Mouse (Mus musculus) forebrain, embryonic 11.5 days (tissue): Measurements from ENCODE around the gene Nmral1. TPM values are rescaled to one million over a fixed set of nuclear protein-coding genes. Genes with fewer than 3 reads are reported as not detected.
A peak's percentile ranks its signal among the peaks of the same experiment; 100 is the strongest.
"Not testable (repeated sequence)": the region's sequence is repeated elsewhere in the genome, so short reads cannot be mapped to it uniquely, and the experiment has no call there.

ENCODE experiments used
- ATAC-seq: fragments of 200-750 bp; cut with Nextera tagmentation; replicated peaks from 2 replicates; pipeline ENCODE4 v1.8.0; 2017; ENCODE audit warnings: moderate TSS enrichment; ENCODE audit not compliant: low FRiP score
- DNase-seq: peaks from one replicate; pipeline ENCODE4 v3.0.0-alpha.2; 2017; ENCODE audit warnings: low spot score
- H3K27ac ChIP-seq: fragments of 300-500 bp; sonication (generic); 2 replicates; pipeline ENCODE4 v1.5.1; 2014; ENCODE audit warnings: low read depth, low read length
- H3K27me3 ChIP-seq: fragments of 300-500 bp; sonication (generic); 2 replicates; pipeline ENCODE4 v1.6.1; 2014; ENCODE audit warnings: mild to moderate bottlenecking, low read length, mixed read lengths; ENCODE audit not compliant: control insufficient read depth, insufficient read depth
- H3K36me3 ChIP-seq: fragments of 300-500 bp; sonication (generic); 2 replicates; pipeline ENCODE4 v1.6.1; 2014; ENCODE audit warnings: mild to moderate bottlenecking, low read length, moderate library complexity, mixed read lengths; ENCODE audit not compliant: control insufficient read depth, insufficient read depth
- H3K4me1 ChIP-seq: fragments of 300-500 bp; sonication (generic); replicated peaks from 2 replicates; pipeline ENCODE4 v1.6.1; 2014; ENCODE audit warnings: low read length, mixed read lengths; ENCODE audit not compliant: control insufficient read depth, insufficient read depth
- H3K4me2 ChIP-seq: fragments of 300-500 bp; sonication (generic); 2 replicates; pipeline ENCODE4 v1.6.1; 2014; ENCODE audit warnings: low read depth, mild to moderate bottlenecking, low read length, moderate library complexity, mixed read lengths; ENCODE audit not compliant: severe bottlenecking
- H3K4me3 ChIP-seq: fragments of 300-500 bp; sonication (generic); 2 replicates; pipeline ENCODE4 v1.5.1; 2014; ENCODE audit warnings: low read depth, low read length
- H3K9ac ChIP-seq: fragments of 300-500 bp; sonication (generic); 2 replicates; pipeline ENCODE4 v1.6.1; 2014; ENCODE audit warnings: low read length
- H3K9me3 ChIP-seq: fragments of 300-500 bp; sonication (generic); 2 replicates; pipeline ENCODE4 v1.6.1; 2016; ENCODE audit warnings: low read length, mixed read lengths; ENCODE audit not compliant: control insufficient read depth
- WGBS: fragments of 180-500 bp; shearing (Covaris S2); extraction: QIAGEN DNeasy Blood & Tissue Kit; methylation state at CpG from one replicate; pipeline ENCODE4 v1.1.7; 2014; 5-methylcytosine and 5-hydroxymethylcytosine counted together
- polyA plus RNA-seq: library from polyadenylated mRNA; unstranded; fragments of >200 nt; fragmentation: Nextera tagmentation; extraction: Ambion mirVana; gene quantifications from 2 replicates; pipeline ENCODE4 v1.2.1, GENCODE M21; 2014

Nmral1 gene
- polyA plus RNA-seq: 212 and 220 TPM in 2 replicates

GRCm38 (mm10) chr16:4718753-4719518 is at the start of gene Nmral1:
TSS of gene Nmral1 (minus strand) at chr16:4719356.
- no peaks in the 10 kb centered on the region; the same call in 1 of the 2 replicates for H3K4me1 ChIP-seq
- peak within 1 kb of the TSS; percentile 81 for H3K27ac ChIP-seq
- WGBS: 15% methylated on average over 33 of the region's 33 CpGs
- peak within 1 kb of the TSS; percentile 85 for H3K9ac ChIP-seq
- DNase-seq: peak; percentile 87
- H3K4me2 ChIP-seq: peak within 1 kb of the TSS; percentile 60
- H3K9me3 ChIP-seq: no peaks in the 10 kb centered on the region
- H3K4me3 ChIP-seq: peak within 1 kb of the TSS; percentile 51
- peaks cover 14% of the 10 kb centered on the region; the same call in 1 of the 2 replicates for H3K36me3 ChIP-seq
- no peaks in the 10 kb centered on the region for H3K27me3 ChIP-seq
- peak; percentile 90 for ATAC-seq

- Histone ChIP-seq H3K27me3 (no peaks in the 10 kb centered on the region), H3K36me3 (peaks cover 33% of the 10 kb centered on the region), H3K4me1 (no peaks in the 10 kb centered on the region), H3K4me2 (no peak overlapping the region), H3K4me3 (no peak overlapping the region), H3K9me3 (no peaks in the 10 kb centered on the region), H3K27ac (no peak overlapping the region), H3K9ac (no peak overlapping the region)
- 97% methylated on average over 5 of the region's 5 CpGs for WGBS
- DNase-seq: no peak
- ATAC-seq: no peak
Measured at GRCm38 (mm10) chr16:4768719-4769118, 49.6 kb upstream of the Nmral1 start.

- no peak overlapping the region for H3K4me3 ChIP-seq
- no peak overlapping the region for H3K27ac ChIP-seq
- H3K9ac ChIP-seq: no peak overlapping the region
- peaks cover 33% of the 10 kb centered on the region for H3K36me3 ChIP-seq
- DNase-seq: no peak
- no peaks in the 10 kb centered on the region for H3K27me3 ChIP-seq
- H3K9me3 ChIP-seq: no peaks in the 10 kb centered on the region
- no peak for ATAC-seq
- WGBS: 85% methylated on average over 6 of the region's 6 CpGs
- no peak overlapping the region for H3K4me2 ChIP-seq
- H3K4me1 ChIP-seq: no peaks in the 10 kb centered on the region
Measured at GRCm38 (mm10) chr16:4767012-4767790, 48.0 kb upstream of the Nmral1 start.

GRCm38 (mm10) chr16:4765852-4766251 is 46.7 kb upstream of the Nmral1 start:
- Histone ChIP-seq H3K9ac (no peak overlapping the region), H3K27ac (no peak overlapping the region), H3K27me3 (no peaks in the 10 kb centered on the region), H3K36me3 (peaks cover 33% of the 10 kb centered on the region), H3K4me3 (no peak overlapping the region), H3K4me2 (no peak overlapping the region), H3K9me3 (no peaks in the 10 kb centered on the region), H3K4me1 (no peaks in the 10 kb centered on the region)
- no peak for DNase-seq
- no peak for ATAC-seq
- WGBS: 87% methylated on average over 2 of the region's 2 CpGs

GRCm38 (mm10) chr16:4763276-4763675 is 44.1 kb upstream of the Nmral1 start:
- peaks cover 22% of the 10 kb centered on the region for H3K36me3 ChIP-seq
- DNase-seq: no peak
- H3K27me3 ChIP-seq: no peaks in the 10 kb centered on the region
- H3K9ac ChIP-seq: no peak overlapping the region
- 57% methylated on average over 2 of the region's 2 CpGs for WGBS
- H3K9me3 ChIP-seq: no peaks in the 10 kb centered on the region
- no peak overlapping the region for H3K4me2 ChIP-seq
- ATAC-seq: no peak
- H3K4me1 ChIP-seq: no peaks in the 10 kb centered on the region
- no peak overlapping the region for H3K4me3 ChIP-seq
- H3K27ac ChIP-seq: no peak overlapping the region

- peaks cover 19% of the 10 kb centered on the region for H3K36me3 ChIP-seq
- no peak overlapping the region for H3K9ac ChIP-seq
- ATAC-seq: no peak
- 95% methylated on average over 4 of the region's 4 CpGs for WGBS
- DNase-seq: no peak
- no peak overlapping the region for H3K4me2 ChIP-seq
- H3K27ac ChIP-seq: no peak overlapping the region
- H3K4me1 ChIP-seq: no peaks in the 10 kb centered on the region
- no peaks in the 10 kb centered on the region for H3K9me3 ChIP-seq
- no peaks in the 10 kb centered on the region for H3K27me3 ChIP-seq
- H3K4me3 ChIP-seq: no peak overlapping the region
Measured at GRCm38 (mm10) chr16:4762437-4762836, 43.3 kb upstream of the Nmral1 start.

GRCm38 (mm10) chr16:4756660-4757335 is 37.6 kb upstream of the Nmral1 start:
- H3K27me3 ChIP-seq, H3K9me3 ChIP-seq, H3K27ac ChIP-seq, H3K36me3 ChIP-seq, DNase-seq, H3K4me1 ChIP-seq: not testable (repeated sequence)
- H3K4me2 ChIP-seq: peak overlapping the region; percentile 40
- ATAC-seq: peak; percentile 80
- peak overlapping the region; percentile 55 for H3K9ac ChIP-seq
- WGBS: 4% methylated on average over 18 of the region's 42 CpGs
- H3K4me3 ChIP-seq: peak overlapping the region; percentile 37

- WGBS: 94% methylated on average over 3 of the region's 3 CpGs
- H3K27ac ChIP-seq: no peak overlapping the region
- no peak for ATAC-seq
- H3K4me1 ChIP-seq: no peaks in the 10 kb centered on the region
- no peaks in the 10 kb centered on the region for H3K9me3 ChIP-seq
- H3K4me3 ChIP-seq: no peak overlapping the region
- no peak for DNase-seq
- no peaks in the 10 kb centered on the region for H3K36me3 ChIP-seq
- no peak overlapping the region for H3K9ac ChIP-seq
- H3K27me3 ChIP-seq: no peaks in the 10 kb centered on the region
- no peak overlapping the region for H3K4me2 ChIP-seq
Measured at GRCm38 (mm10) chr16:4754045-4754444, 34.9 kb upstream of the Nmral1 start.
